Mouse (Mus musculus) myocyte (in vitro differentiated cells): ENCODE measurements around the gene Slc17a5. TPM values are rescaled to one million over a fixed set of nuclear protein-coding genes. Genes with fewer than 3 reads are reported as not detected.
A peak's percentile ranks its signal among the peaks of the same experiment; 100 is the strongest.

Experiments used
- H3K27me3 ChIP-seq: one replicate; pipeline ENCODE4 v1.6.1; 2011; ENCODE audit not compliant: control insufficient read depth, insufficient read depth, insufficient read length
- H3K36me3 ChIP-seq: one replicate; pipeline ENCODE4 v1.6.1; 2011; ENCODE audit not compliant: control insufficient read depth, insufficient read depth
- H3K4me2 ChIP-seq: one replicate; pipeline ENCODE4 v1.6.1; 2011; ENCODE audit warnings: low read depth, control low read depth
- H3K4me3 ChIP-seq: one replicate; pipeline ENCODE4 v1.5.1; 2011; ENCODE audit warnings: mild to moderate bottlenecking, control low read depth, moderate library complexity
- H3K79me2 ChIP-seq: one replicate; pipeline ENCODE4 v1.6.1; 2011; ENCODE audit not compliant: control insufficient read depth, insufficient read depth
- H3ac ChIP-seq: one replicate; pipeline ENCODE4 v1.6.1; 2011; ENCODE audit not compliant: control insufficient read depth, insufficient read length
- CEBPB ChIP-seq: IDR thresholded peaks from 2 replicates; pipeline ENCODE4 v1.6.1; 2011; ENCODE audit warnings: mild to moderate bottlenecking, moderate library complexity; ENCODE audit not compliant: poor library complexity, insufficient read depth, severe bottlenecking
- E2F4 ChIP-seq: IDR thresholded peaks from one replicate; pipeline ENCODE4 v1.6.1; 2011; ENCODE audit warnings: mild to moderate bottlenecking, control low read depth, moderate library complexity; ENCODE audit not compliant: insufficient read depth
- MAX ChIP-seq: IDR thresholded peaks from one replicate; pipeline ENCODE4 v1.6.1; 2011; ENCODE audit warnings: low read depth, mild to moderate bottlenecking, control low read depth
- MYOD1 ChIP-seq, 3 experiments: IDR thresholded peaks; one replicate each; pipeline ENCODE4 v1.6.1; 2011; ENCODE audit warnings: control low read depth in 2 of 3, low read depth in 2 of 3, mild to moderate bottlenecking in 2 of 3, moderate library complexity in 1 of 3; ENCODE audit not compliant: insufficient read length in 2 of 3, control insufficient read depth in 1 of 3
- MYOG ChIP-seq, 3 experiments: IDR thresholded peaks; one replicate each; pipeline ENCODE4 v1.6.1; 2011; ENCODE audit warnings: control low read depth in 2 of 3, low read depth in 2 of 3, mild to moderate bottlenecking in 2 of 3; ENCODE audit not compliant: insufficient read length in 2 of 3, control insufficient read depth in 1 of 3, insufficient read depth in 1 of 3
- POLR2A ChIP-seq: IDR thresholded peaks from one replicate; pipeline ENCODE4 v1.6.1; 2011; ENCODE audit warnings: low read depth, mild to moderate bottlenecking, control low read depth, moderate library complexity; ENCODE audit not compliant: insufficient read length
- POLR2AphosphoS2 ChIP-seq: IDR thresholded peaks from one replicate; pipeline ENCODE4 v1.6.1; 2011; ENCODE audit warnings: low read depth, control low read depth; ENCODE audit not compliant: insufficient read length
- REST ChIP-seq: IDR thresholded peaks from one replicate; pipeline ENCODE4 v1.6.1; 2011; ENCODE audit warnings: mild to moderate bottlenecking, control low read depth, moderate library complexity; ENCODE audit not compliant: insufficient read depth, insufficient read length
- SRF ChIP-seq: IDR thresholded peaks from one replicate; pipeline ENCODE4 v1.6.1; 2011; ENCODE audit warnings: low read depth; ENCODE audit not compliant: control insufficient read depth, insufficient read length
- TCF12 ChIP-seq: IDR thresholded peaks from one replicate; pipeline ENCODE4 v1.6.1; 2011; ENCODE audit warnings: mild to moderate bottlenecking, control low read depth; ENCODE audit not compliant: poor library complexity, insufficient read depth, severe bottlenecking
- TCF3 ChIP-seq: IDR thresholded peaks from one replicate; pipeline ENCODE4 v1.6.1; 2011; ENCODE audit warnings: low read depth, control low read depth; ENCODE audit not compliant: insufficient read length
- USF1 ChIP-seq: IDR thresholded peaks from one replicate; pipeline ENCODE4 v1.6.1; 2011; ENCODE audit warnings: low read depth, mild to moderate bottlenecking, control low read depth, moderate library complexity
- polyA plus RNA-seq: library from polyadenylated mRNA; unstranded; fragments of >200 nt; fragmentation: generic; extraction: Trizol; gene quantifications from one replicate; pipeline ENCODE4 v1.2.1, GENCODE M21; 2012; ENCODE audit warnings: missing spikeins

Slc17a5 gene
- polyA plus RNA-seq, 1 experiment, result 4.7 TPM

DNA sequence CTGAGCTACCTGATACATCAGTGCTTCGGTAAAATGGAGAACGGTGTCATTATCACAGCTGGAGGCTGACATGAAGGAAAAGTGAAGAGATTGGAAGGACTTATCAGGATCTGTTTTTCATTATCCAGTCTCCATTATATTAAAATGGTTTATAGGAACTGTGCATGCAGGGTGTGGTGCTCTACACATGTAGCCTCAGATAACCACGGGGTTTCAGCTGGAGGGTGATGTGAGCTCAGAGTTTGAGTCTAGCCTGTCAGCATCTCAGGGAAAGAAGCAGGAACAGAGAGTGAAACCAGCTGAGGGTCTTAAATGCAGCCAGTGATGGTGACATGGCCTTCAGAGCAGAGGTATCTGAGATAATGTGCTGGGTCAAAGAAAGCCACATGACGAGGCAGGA lies 28.4 kb downstream of the Slc17a5 start:
- H3K27me3 ChIP-seq, result no peaks in the 10 kb centered on the region
- H3K79me2 ChIP-seq, result no peaks in the 10 kb centered on the region
- H3K4me3 ChIP-seq, result no peak overlapping the region
- H3K36me3 ChIP-seq, result peaks cover 9% of the 10 kb centered on the region
- TF ChIP-seq MYOD1 (IDR thresholded peaks at IDR 0.05; ENCODE audit: control insufficient read depth in 1 of 3, insufficient read length in 2 of 3, low read depth in 2 of 3), result no peak
- no peak for TF ChIP-seq MYOG (IDR thresholded peaks at IDR 0.05; ENCODE audit: control insufficient read depth in 1 of 3, insufficient read depth in 1 of 3, insufficient read length in 2 of 3, low read depth in 2 of 3)
- no peak for TF ChIP-seq CEBPB
- TF ChIP-seq MAX, result no peak
- no peak for TF ChIP-seq POLR2AphosphoS2
- TF ChIP-seq SRF, result no peak
- TF ChIP-seq USF1, result no peak
- TF ChIP-seq E2F4, result no peak
- no peak for TF ChIP-seq TCF3
- TF ChIP-seq POLR2A, result no peak
- no peak for TF ChIP-seq REST
- no peak for TF ChIP-seq TCF12
- no peak overlapping the region for H3K4me2 ChIP-seq
- H3ac ChIP-seq, result no peak overlapping the region

DNA sequence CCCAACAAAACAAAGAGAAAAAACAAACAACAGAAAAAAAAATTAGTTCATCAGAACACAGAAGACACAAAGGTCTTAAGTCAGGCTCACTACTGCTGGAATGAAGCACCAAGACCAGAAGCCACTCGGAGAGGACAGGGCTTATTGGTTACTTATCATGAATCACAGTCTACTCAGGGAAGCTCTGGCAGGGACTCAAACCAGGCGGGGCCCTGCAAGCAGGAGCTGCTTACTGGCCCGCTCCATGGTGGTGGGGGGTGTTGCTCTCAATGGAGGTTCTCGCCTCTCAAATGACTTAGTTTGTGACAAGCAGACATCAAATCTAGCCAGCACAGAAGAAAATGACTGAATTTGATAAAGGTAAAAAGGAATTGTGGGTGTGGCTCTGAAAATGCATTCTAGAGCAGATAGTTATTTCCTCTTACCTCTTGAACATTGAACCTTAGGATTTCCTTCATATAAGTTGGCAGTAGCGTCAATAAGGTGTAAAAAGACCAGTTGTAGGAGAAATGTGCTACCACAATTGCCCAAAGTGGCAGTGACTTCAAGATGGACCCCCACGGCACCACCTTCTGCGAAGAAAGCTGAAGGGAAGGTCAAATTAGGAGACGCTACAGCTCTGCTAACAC lies 29.1 kb downstream of the Slc17a5 start:
- TF ChIP-seq MYOD1 (IDR thresholded peaks at IDR 0.05; ENCODE audit: control insufficient read depth in 1 of 3, insufficient read length in 2 of 3, low read depth in 2 of 3) (no peak), TCF3 (no peak), SRF (no peak), REST (no peak)
- Histone ChIP-seq H3K36me3 (peaks cover 9% of the 10 kb centered on the region), H3K79me2 (no peaks in the 10 kb centered on the region), H3ac (no peak overlapping the region), H3K27me3 (no peaks in the 10 kb centered on the region), H3K4me3 (no peak overlapping the region), H3K4me2 (no peak overlapping the region)

DNA sequence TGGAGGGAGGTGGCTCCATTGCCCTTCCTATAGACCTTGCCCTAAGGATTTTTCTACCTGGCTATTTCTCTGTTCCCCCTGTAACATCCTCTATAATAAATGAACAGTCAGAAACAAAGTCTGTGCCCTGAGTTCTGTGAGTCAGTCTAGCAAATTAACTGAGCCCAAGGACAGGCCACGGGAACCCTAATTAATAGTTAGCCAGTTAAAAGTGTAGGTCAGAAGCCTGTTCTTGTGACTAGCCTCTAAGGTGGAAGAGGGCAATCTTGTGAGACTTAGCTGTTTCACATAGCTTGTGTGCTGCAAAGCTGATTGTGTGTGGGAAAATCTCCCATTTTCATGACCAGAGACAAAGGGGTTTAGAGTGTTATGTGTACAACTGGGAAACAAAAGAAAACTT lies 30.8 kb downstream of the Slc17a5 start:
- Histone ChIP-seq H3K4me3 (no peak overlapping the region), H3K27me3 (no peaks in the 10 kb centered on the region), H3K79me2 (no peaks in the 10 kb centered on the region), H3ac (no peak overlapping the region), H3K4me2 (no peak overlapping the region), H3K36me3 (peaks cover 9% of the 10 kb centered on the region)
- TF ChIP-seq MAX, result no peak
- no peak for TF ChIP-seq POLR2AphosphoS2
- no peak for TF ChIP-seq SRF
- no peak for TF ChIP-seq E2F4
- no peak for TF ChIP-seq TCF3
- TF ChIP-seq REST, result no peak
- no peak for TF ChIP-seq USF1
- TF ChIP-seq MYOG (IDR thresholded peaks at IDR 0.05; ENCODE audit: control insufficient read depth in 1 of 3, insufficient read depth in 1 of 3, insufficient read length in 2 of 3, low read depth in 2 of 3), result no peak
- no peak for TF ChIP-seq POLR2A
- no peak for TF ChIP-seq MYOD1 (IDR thresholded peaks at IDR 0.05; ENCODE audit: control insufficient read depth in 1 of 3, insufficient read length in 2 of 3, low read depth in 2 of 3)
- TF ChIP-seq TCF12, result no peak
- no peak for TF ChIP-seq CEBPB

DNA sequence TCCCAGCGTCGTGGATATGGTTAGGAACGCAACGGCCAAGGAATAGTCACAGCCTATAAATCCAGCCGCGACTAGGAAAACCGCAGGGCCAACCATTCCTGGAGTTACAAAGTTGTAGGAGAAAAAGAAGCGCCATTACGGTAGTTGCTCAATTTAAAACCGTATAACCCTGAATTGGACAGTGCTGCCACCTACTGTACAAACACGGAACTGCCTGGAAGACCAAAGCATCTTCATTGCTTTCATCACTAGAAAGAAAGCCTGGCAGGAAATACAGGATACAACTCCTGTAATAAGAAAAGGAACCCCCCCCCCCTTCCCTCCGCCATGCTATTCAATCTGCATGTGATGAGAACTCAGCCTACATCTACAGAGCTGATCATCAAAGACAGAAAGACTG lies 34.9 kb downstream of the Slc17a5 start:
- Histone ChIP-seq H3K4me3 (no peak overlapping the region), H3K4me2 (no peak overlapping the region), H3K36me3 (peaks cover 3% of the 10 kb centered on the region), H3K27me3 (no peaks in the 10 kb centered on the region), H3K79me2 (no peaks in the 10 kb centered on the region), H3ac (peak overlapping the region; percentile 44)
- peak; percentile 63; the same call in 1 of the 2 replicates for TF ChIP-seq CEBPB
- TF ChIP-seq POLR2A, result no peak

DNA sequence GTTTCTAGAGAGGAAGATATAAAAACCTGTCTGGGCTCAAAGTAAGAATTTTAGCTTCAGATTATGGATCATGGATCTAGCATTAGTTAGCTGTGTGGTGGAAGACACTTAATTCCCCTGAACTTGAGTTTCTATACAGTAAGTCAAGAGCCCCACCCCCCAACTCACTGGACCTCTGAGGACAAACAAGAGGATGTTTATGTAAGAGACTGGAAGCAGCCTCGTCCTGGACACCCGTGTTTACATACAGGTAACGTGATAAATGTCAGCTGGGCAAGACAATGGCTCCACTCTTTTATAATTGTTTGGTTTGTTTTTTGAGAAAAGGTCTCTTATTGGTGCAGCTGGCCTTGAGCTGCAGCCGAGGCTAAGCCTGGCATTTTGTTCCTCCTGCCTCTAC lies 36.1 kb downstream of the Slc17a5 start:
- H3K27me3 ChIP-seq, result no peaks in the 10 kb centered on the region
- H3K4me3 ChIP-seq, result no peak overlapping the region
- H3K4me2 ChIP-seq, result no peak overlapping the region
- H3K36me3 ChIP-seq, result peaks cover 3% of the 10 kb centered on the region
- no peaks in the 10 kb centered on the region for H3K79me2 ChIP-seq
- TF ChIP-seq MAX (no peak), TCF12 (no peak), USF1 (no peak), TCF3 (no peak)
- H3ac ChIP-seq, result no peak overlapping the region
